Mouse (Mus musculus): ENCODE results near the gene Akap9.
"Not testable (repeated sequence)": the region's sequence is repeated elsewhere in the genome, so short reads cannot be mapped to it uniquely, and the experiment has no call there.

The Akap9 gene

GRCm38 (mm10) chr5:3927801-3928689 is at the start of gene Akap9:
Gene Akap9 (plus strand): TSS chr5:3928054.
- Histone ChIP-seq H3K4me3 (replicated peaks; ENCODE audit: low read length) (peak within 1 kb of the TSS; percentile 85), H3K36me3 (ENCODE audit: insufficient read depth, low read length) (no peaks in the 10 kb centered on the region), H3K4me1 (replicated peaks; ENCODE audit: low read depth, low read length) (peaks cover 34% of the 10 kb centered on the region), H3K9me3 (ENCODE audit: low read length) (no peaks in the 10 kb centered on the region), H3K27me3 (ENCODE audit: insufficient read depth, low read length) (peaks cover 2% of the 10 kb centered on the region; the same call in 1 of the 2 replicates)
- TF ChIP-seq CTCF (conservative IDR thresholded peaks at IDR 0.05; ENCODE audit: low read length) (no peak), POU5F1 (IDR thresholded peaks at IDR 0.05; ENCODE audit: borderline replicate concordance, low read length) (no peak), NANOG (IDR thresholded peaks at IDR 0.05; ENCODE audit: borderline replicate concordance, low read length) (no peak)

GRCm38 (mm10) chr5:3886862-3887261 is 41.0 kb upstream of the Akap9 start:
- not testable (repeated sequence) for H3K36me3 ChIP-seq (ENCODE audit: insufficient read depth, low read length); H3K27me3 ChIP-seq (ENCODE audit: insufficient read depth, low read length); H3K4me3 ChIP-seq (replicated peaks; ENCODE audit: low read length)

GRCm38 (mm10) chr5:3889201-3889600 is 38.7 kb upstream of the Akap9 start:
- TF ChIP-seq CTCF (conservative IDR thresholded peaks at IDR 0.05; ENCODE audit: low read length) (no peak), POU5F1 (IDR thresholded peaks at IDR 0.05; ENCODE audit: borderline replicate concordance, low read length) (no peak), NANOG (IDR thresholded peaks at IDR 0.05; ENCODE audit: borderline replicate concordance, low read length) (no peak)
- Histone ChIP-seq H3K4me3 (replicated peaks; ENCODE audit: low read length) (no peak overlapping the region), H3K4me1 (replicated peaks; ENCODE audit: low read depth, low read length) (peaks cover 9% of the 10 kb centered on the region), H3K27me3 (ENCODE audit: insufficient read depth, low read length) (no peaks in the 10 kb centered on the region), H3K9me3 (ENCODE audit: low read length) (peaks cover under 1% of the 10 kb centered on the region; the same call in 1 of the 2 replicates), H3K36me3 (ENCODE audit: insufficient read depth, low read length) (peaks cover 4% of the 10 kb centered on the region; the same call in 1 of the 2 replicates)

More at GRCm38 (mm10) chr5:3886862-3887261, 41.0 kb upstream of the Akap9 start:
- not testable (repeated sequence) for H3K4me1 ChIP-seq (replicated peaks; ENCODE audit: low read depth, low read length); H3K9me3 ChIP-seq (ENCODE audit: low read length)

- peaks cover 36% of the 10 kb centered on the region for H3K9me3 ChIP-seq (ENCODE audit: low read length)
- H3K4me3 ChIP-seq (replicated peaks; ENCODE audit: low read length) = peak within 1 kb of the TSS; percentile 74
- H3K36me3 ChIP-seq (ENCODE audit: insufficient read depth, low read length); H3K4me1 ChIP-seq (replicated peaks; ENCODE audit: low read depth, low read length); H3K27me3 ChIP-seq (ENCODE audit: insufficient read depth, low read length): not testable (repeated sequence)
Observed at GRCm38 (mm10) chr5:3893459-3894293, 34.2 kb upstream of the Akap9 start, which contains the start of gene Mterf1a. Gene Mterf1a (minus strand): TSS chr5:3893933.

- H3K4me3 ChIP-seq (replicated peaks; ENCODE audit: low read length); H3K36me3 ChIP-seq (ENCODE audit: insufficient read depth, low read length); H3K4me1 ChIP-seq (replicated peaks; ENCODE audit: low read depth, low read length); H3K27me3 ChIP-seq (ENCODE audit: insufficient read depth, low read length): not testable (repeated sequence)
- peaks cover 41% of the 10 kb centered on the region for H3K9me3 ChIP-seq (ENCODE audit: low read length)
Observed at GRCm38 (mm10) chr5:3894294-3894619, 33.6 kb upstream of the Akap9 start.

GRCm38 (mm10) chr5:3905471-3905870 is 22.4 kb upstream of the Akap9 start:
- H3K27me3 ChIP-seq (ENCODE audit: insufficient read depth, low read length) = no peaks in the 10 kb centered on the region
- H3K4me3 ChIP-seq (replicated peaks; ENCODE audit: low read length) = no peak overlapping the region
- peaks cover 7% of the 10 kb centered on the region; the same call in 1 of the 2 replicates for H3K9me3 ChIP-seq (ENCODE audit: low read length)
- TF ChIP-seq POU5F1 (IDR thresholded peaks at IDR 0.05; ENCODE audit: borderline replicate concordance, low read length) = no peak
- no peak for TF ChIP-seq CTCF (conservative IDR thresholded peaks at IDR 0.05; ENCODE audit: low read length)
- no peak for TF ChIP-seq NANOG (IDR thresholded peaks at IDR 0.05; ENCODE audit: borderline replicate concordance, low read length)
- no peaks in the 10 kb centered on the region for H3K4me1 ChIP-seq (replicated peaks; ENCODE audit: low read depth, low read length)
- H3K36me3 ChIP-seq (ENCODE audit: insufficient read depth, low read length) = no peaks in the 10 kb centered on the region

GRCm38 (mm10) chr5:3922350-3922749 is 5.5 kb upstream of the Akap9 start:
- no peaks in the 10 kb centered on the region for H3K9me3 ChIP-seq (ENCODE audit: low read length)
- TF ChIP-seq POU5F1 (IDR thresholded peaks at IDR 0.05; ENCODE audit: borderline replicate concordance, low read length) (no peak), NANOG (IDR thresholded peaks at IDR 0.05; ENCODE audit: borderline replicate concordance, low read length) (no peak), CTCF (conservative IDR thresholded peaks at IDR 0.05; ENCODE audit: low read length) (no peak)

GRCm38 (mm10) chr5:3926666-3927065 is 1.2 kb upstream of the Akap9 start:
- Histone ChIP-seq H3K4me3 (replicated peaks; ENCODE audit: low read length) (no peak overlapping the region), H3K27me3 (ENCODE audit: insufficient read depth, low read length) (peaks cover 2% of the 10 kb centered on the region; the same call in 1 of the 2 replicates), H3K4me1 (replicated peaks; ENCODE audit: low read depth, low read length) (peaks cover 30% of the 10 kb centered on the region), H3K36me3 (ENCODE audit: insufficient read depth, low read length) (no peaks in the 10 kb centered on the region), H3K9me3 (ENCODE audit: low read length) (no peaks in the 10 kb centered on the region)
- TF ChIP-seq NANOG (IDR thresholded peaks at IDR 0.05; ENCODE audit: borderline replicate concordance, low read length) (no peak), CTCF (conservative IDR thresholded peaks at IDR 0.05; ENCODE audit: low read length) (no peak)

More at GRCm38 (mm10) chr5:3922350-3922749, 5.5 kb upstream of the Akap9 start:
- H3K4me1 ChIP-seq (replicated peaks; ENCODE audit: low read depth, low read length) = peaks cover 10% of the 10 kb centered on the region
- no peaks in the 10 kb centered on the region for H3K36me3 ChIP-seq (ENCODE audit: insufficient read depth, low read length)
- no peak overlapping the region for H3K4me3 ChIP-seq (replicated peaks; ENCODE audit: low read length)
- H3K27me3 ChIP-seq (ENCODE audit: insufficient read depth, low read length) = no peaks in the 10 kb centered on the region

Measured in E14TG2a.4 (cell line).